Comparison of ENCODE assay signal across 8 mouse cellular contexts in genomic region chr3:121171243-121171871, GRCm38 (mm10). TPM values are rescaled to one million over a fixed set of nuclear protein-coding genes. Genes with fewer than 3 reads are reported as not detected.
DNase-seq lines count a peak whose midpoint lies in the region; ATAC-seq lines count a peak whose summit lies in the region.

Rwdd3 (minus strand) TSS chr3:121171695.

- peak; percentile 90 for ATAC-seq in hindbrain, embryonic 13.5 days (ENCODE audit: low FRiP score)

- H3K9ac ChIP-seq in hindbrain, embryonic 13.5 days, result peak within 1 kb of the TSS; percentile 78

- H3K27ac ChIP-seq in hindbrain, embryonic 13.5 days, result peak within 1 kb of the TSS; percentile 45; the same call in 1 of the 2 replicates

- H3K27me3 ChIP-seq in hindbrain, embryonic 13.5 days, result no peaks in the 10 kb centered on the region

- peak; percentile 95 for DNase-seq in Muller cell, postnatal 12 days (ENCODE audit: inconsistent ontology term)
- peak; percentile 92 for DNase-seq in cerebellum, adult 9-11 months
- DNase-seq in frontal cortex, postnatal 10 days (ENCODE audit: low spot score in 2 of 2), result peak; percentile 84 to 88
- peak; percentile 79 to 88 for DNase-seq in layer of hippocampus, postnatal 25 days (ENCODE audit: extremely low spot score in 1 of 2, low spot score in 1 of 2)
- peak; percentile 90 for DNase-seq in lung, postnatal 25 days (ENCODE audit: low spot score)
- DNase-seq in retina, embryonic 14.5 days (ENCODE audit: low spot score), result peak; percentile 88
- DNase-seq in thymus, postnatal 4 days, result peak; percentile 96

- H3K4me2 ChIP-seq in hindbrain, embryonic 13.5 days, result peak within 1 kb of the TSS; percentile 69

- peaks cover 12% of the 10 kb centered on the region; the same call in 1 of the 2 replicates for H3K4me1 ChIP-seq in hindbrain, embryonic 13.5 days (replicated peaks)

- 0 out of 2 replicates have a peak, but pooled peaks cover 4% of the 10 kb centered on the region for H3K9me3 ChIP-seq in hindbrain, embryonic 13.5 days

- H3K36me3 ChIP-seq in hindbrain, embryonic 13.5 days, result no peaks in the 10 kb centered on the region

- H3K4me3 ChIP-seq in hindbrain, embryonic 13.5 days, result peak within 1 kb of the TSS; percentile 62

- WGBS in hindbrain, embryonic 13.5 days, result under 1% methylated on average over 40 of the region's 40 CpGs

RNA-seq across cellular contexts. Expression of gene Rwdd3, which starts in this region (rescaled TPM):
- 4.6 and 6.4 TPM in 2 replicates for polyA plus RNA-seq in hindbrain, embryonic 13.5 days (2015; fragmentation: Nextera tagmentation; extraction: Ambion mirVana)
- 10 to 100 TPM; 25.7 to 29.4 TPM for total RNA-seq in layer of hippocampus, postnatal 25 days (2021)

Comparison
In these comparisons a context has a peak if more than half of its experiments do, and no peak if none do; other contexts are left out.
1. Peak in every context shown above with its lines: DNase-seq, ATAC-seq, H3K4me3 ChIP-seq and H3K27ac ChIP-seq.